8 mouse cellular contexts compared by ENCODE assay signal in genomic region chr2:153649298-153650013, GRCm38 (mm10). TPM values are rescaled to one million over a fixed set of nuclear protein-coding genes. Genes with fewer than 3 reads are reported as not detected.
DNase-seq lines count a peak whose midpoint lies in the region; ATAC-seq and TF ChIP-seq lines count a peak whose summit lies in the region.

Gene Dnmt3b (plus strand): TSS chr2:153649450.

- H3K4me3 ChIP-seq in intestine, embryonic 15.5 days (replicated peaks): peak within 1 kb of the TSS; percentile 81
- H3K4me3 ChIP-seq in limb, embryonic 14.5 days (replicated peaks; ENCODE audit: low read length): peak within 1 kb of the TSS; percentile 78
- H3K4me3 ChIP-seq in midbrain, embryonic 13.5 days (replicated peaks): peak within 1 kb of the TSS; percentile 73

- no peaks in the 10 kb centered on the region for H3K36me3 ChIP-seq in intestine, embryonic 15.5 days
- H3K36me3 ChIP-seq in limb, embryonic 14.5 days (ENCODE audit: control insufficient read depth, insufficient read depth, low read length): no peaks in the 10 kb centered on the region
- no peaks in the 10 kb centered on the region for H3K36me3 ChIP-seq in midbrain, embryonic 13.5 days

- H3K27me3 ChIP-seq in intestine, embryonic 15.5 days (replicated peaks): no peaks in the 10 kb centered on the region
- H3K27me3 ChIP-seq in limb, embryonic 14.5 days (ENCODE audit: control insufficient read depth, insufficient read depth, low read length): no peaks in the 10 kb centered on the region
- H3K27me3 ChIP-seq in midbrain, embryonic 13.5 days: peaks cover 12% of the 10 kb centered on the region

- peak within 1 kb of the TSS; percentile 82 for H3K9ac ChIP-seq in intestine, embryonic 15.5 days
- H3K9ac ChIP-seq in limb, embryonic 14.5 days (ENCODE audit: low read depth, low read length, severe bottlenecking): peak within 1 kb of the TSS; percentile 77
- peak within 1 kb of the TSS; percentile 84 for H3K9ac ChIP-seq in midbrain, embryonic 13.5 days (replicated peaks)

- TF ChIP-seq POLR2A in limb, embryonic 14.5 days (IDR thresholded peaks at IDR 0.05; ENCODE audit: borderline replicate concordance, extremely low read depth, insufficient read depth, insufficient read length): no peak

- H3K9me3 ChIP-seq in intestine, embryonic 15.5 days: no peaks in the 10 kb centered on the region
- H3K9me3 ChIP-seq in limb, embryonic 14.5 days (ENCODE audit: control insufficient read depth, low read length): no peaks in the 10 kb centered on the region
- no peaks in the 10 kb centered on the region for H3K9me3 ChIP-seq in midbrain, embryonic 13.5 days

- ATAC-seq in granulocyte monocyte progenitor cell, adult 5-6 weeks (replicated peaks; ENCODE audit: poor library complexity, severe bottlenecking): peak; percentile 67
- peak; percentile 92 for ATAC-seq in intestine, embryonic 15.5 days
- peak; percentile 92 for ATAC-seq in limb, embryonic 14.5 days (ENCODE audit: low FRiP score, low read depth)
- ATAC-seq in midbrain, embryonic 13.5 days: peak; percentile 91

- WGBS in intestine, embryonic 15.5 days: under 1% methylated on average over 86 of the region's 93 CpGs
- WGBS in limb, embryonic 14.5 days: under 1% methylated on average over 54 of the region's 93 CpGs
- WGBS in midbrain, embryonic 13.5 days: under 1% methylated on average over 87 of the region's 93 CpGs

- peak within 1 kb of the TSS; percentile 58; the same call in 1 of the 2 replicates for H3K27ac ChIP-seq in intestine, embryonic 15.5 days
- H3K27ac ChIP-seq in limb, embryonic 14.5 days (replicated peaks; ENCODE audit: low read depth, low read length): no peak within 1 kb of the TSS
- H3K27ac ChIP-seq in midbrain, embryonic 13.5 days: no peak within 1 kb of the TSS

- H3K4me1 ChIP-seq in intestine, embryonic 15.5 days (replicated peaks): peaks cover 10% of the 10 kb centered on the region; the same call in 1 of the 2 replicates
- peaks cover 8% of the 10 kb centered on the region; the same call in 1 of the 2 replicates for H3K4me1 ChIP-seq in limb, embryonic 14.5 days (ENCODE audit: control insufficient read depth, insufficient read depth, low read length)
- H3K4me1 ChIP-seq in midbrain, embryonic 13.5 days (replicated peaks): peaks cover 26% of the 10 kb centered on the region

- peak; percentile 30 for DNase-seq in right cerebral cortex, adult 18-20 months
- DNase-seq in right cerebral cortex, postnatal 36 days (ENCODE audit: low spot score in 2 of 2): no peak
- peak; percentile 79 for DNase-seq in embryo, embryonic 10 days (ENCODE audit: low spot score)
- peak; percentile 66 for DNase-seq in limb, embryonic 14.5 days (ENCODE audit: low spot score)
- DNase-seq in spleen, adult 18-20 months: peak; percentile 31 to 62

- H3K4me2 ChIP-seq in intestine, embryonic 15.5 days (replicated peaks): peak within 1 kb of the TSS; percentile 89
- peak within 1 kb of the TSS; percentile 87 for H3K4me2 ChIP-seq in limb, embryonic 14.5 days (replicated peaks; ENCODE audit: low read depth, low read length, severe bottlenecking)
- H3K4me2 ChIP-seq in midbrain, embryonic 13.5 days (replicated peaks): peak within 1 kb of the TSS; percentile 79

RNA-seq across cellular contexts. Expression of gene Dnmt3b, which starts in this region (rescaled TPM):
- total RNA-seq in granulocyte monocyte progenitor cell, adult 5-6 weeks (2014; fragmentation: Nextera tagmentation): 18.7 and 23.7 TPM in 2 replicates
- 13.9 and 18.5 TPM in 2 replicates for total RNA-seq in granulocyte monocyte progenitor cell, adult 5-6 weeks (2017)
- polyA plus RNA-seq in intestine, embryonic 15.5 days (2015; fragmentation: Nextera tagmentation; extraction: Ambion mirVana): 8.1 and 8.6 TPM in 2 replicates
- polyA plus RNA-seq in limb, embryonic 14.5 days (2012; rRNA removed): 6.6 and 8.1 TPM in 2 replicates
- polyA plus RNA-seq in limb, embryonic 14.5 days (2014; fragmentation: Nextera tagmentation; extraction: Ambion mirVana): 7.3 and 8.3 TPM in 2 replicates
- 5.0 and 5.4 TPM in 2 replicates for polyA plus RNA-seq in midbrain, embryonic 13.5 days (2015; fragmentation: Nextera tagmentation; extraction: Ambion mirVana)

Comparison
In these comparisons a context has a peak if more than half of its experiments do, and no peak if none do; other contexts are left out.
1. DNase-seq: peak in right cerebral cortex, adult 18-20 months (single experiment), embryo, embryonic 10 days (single experiment), limb, embryonic 14.5 days (single experiment) and spleen, adult 18-20 months (2 of 2); none in right cerebral cortex, postnatal 36 days (0 of 2).
2. Peak in every context shown above with its lines, with median percentiles within 50 percentile points of each other: ATAC-seq, H3K4me2 ChIP-seq, H3K4me3 ChIP-seq and H3K9ac ChIP-seq.